9 mouse cellular contexts compared by ENCODE assay signal in the genomic region with DNA sequence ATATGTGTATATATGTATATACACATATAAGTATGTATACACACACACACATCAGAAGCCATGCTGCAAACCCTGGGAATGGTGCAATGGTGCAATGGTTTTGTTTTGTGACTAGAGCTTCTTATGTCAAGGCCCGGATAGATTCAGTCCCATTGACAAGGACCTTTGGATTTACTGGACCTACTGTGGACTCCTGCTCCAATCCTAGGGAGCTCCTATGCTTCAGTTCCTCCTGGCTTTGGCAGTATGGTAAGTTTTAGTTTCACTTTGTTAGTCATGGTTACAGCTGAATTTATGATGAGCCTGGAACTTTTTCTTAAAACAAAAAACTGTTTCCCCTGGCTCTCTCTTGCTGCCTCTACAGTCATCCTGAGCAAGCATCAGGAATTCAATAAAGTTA. TPM values are rescaled to one million over a fixed set of nuclear protein-coding genes. Genes with fewer than 3 reads are reported as not detected.
DNase-seq lines count a peak whose midpoint lies in the region; ATAC-seq and TF ChIP-seq lines count a peak whose summit lies in the region.
"Not testable (repeated sequence)": the region's sequence is repeated elsewhere in the genome, so short reads cannot be mapped to it uniquely, and the experiment has no call there.
"Had no signal": no experiment of that assay in that cellular context is flagged by ENCODE, and none has a peak within 500 bp of the region (broad histone marks: within the 10 kb centered on the region; RNA-seq: fewer than 3 reads in every experiment).

No protein-coding gene starts in this region.

- not testable (repeated sequence) for TF ChIP-seq CTCF in gastrocnemius, adult 2 months (IDR thresholded peaks at IDR 0.05)

- peak; percentile 27 for ATAC-seq in common myeloid progenitor, adult 5-6 weeks (replicated peaks; ENCODE audit: low read depth, poor library complexity, severe bottlenecking)
- ATAC-seq in megakaryocyte, adult 5-6 weeks (ENCODE audit: poor library complexity, severe bottlenecking), result peak; percentile 17; the same call in 1 of the 2 replicates
- peak; percentile 33 for ATAC-seq in megakaryocyte progenitor cell, adult 5-6 weeks (replicated peaks; ENCODE audit: poor library complexity)

- DNase-seq in 3T3-L1 (ENCODE audit: low read depth, low spot score) (peak; percentile 35), NIH3T3 (ENCODE audit: low read depth) (peak; percentile 52)
- not testable (repeated sequence) for DNase-seq in gastrocnemius, adult 2 months
- DNase-seq in heart, adult 11 months, result peak; percentile 84
- peak; percentile 22 for DNase-seq in induced T-regulatory cell, adult 2 months (ENCODE audit: low read depth)

- H3K27ac ChIP-seq in gastrocnemius, adult 2 months, result peak overlapping the region; percentile 28; the same call in 1 of the 2 replicates

- H3K4me3 ChIP-seq in gastrocnemius, adult 2 months, result peak overlapping the region; percentile 37

- intact Hi-C loops in gastrocnemius, adult 2 months (cut with DNase I), result not testable (repeated sequence)

RNA-seq across cellular contexts. Expression of gene Ifi211, which starts 35.7 kb away (rescaled TPM):
- 2.5 and 4.8 TPM in 2 replicates for total RNA-seq in common myeloid progenitor, adult 5-6 weeks (2017)
- total RNA-seq in gastrocnemius, adult 2 months (2021), result 1 to 10 TPM; 1.1 to 3.3 TPM
- total RNA-seq in megakaryocyte, adult 5-6 weeks (2015), result 165 and 182 TPM in 2 replicates
- total RNA-seq in megakaryocyte, adult 5-6 weeks (2017), result 234 and 254 TPM in 2 replicates
- total RNA-seq in megakaryocyte progenitor cell, adult 5-6 weeks (2015), result 6.8 and 13.6 TPM in 2 replicates
- 13.6 and 14.5 TPM in 2 replicates for total RNA-seq in megakaryocyte progenitor cell, adult 5-6 weeks (2017)
- total RNA-seq: G1E had no signal

Comparison
In these comparisons a context has a peak if more than half of its experiments do, and no peak if none do; other contexts are left out.
1. RNA of gene Ifi211, which starts 35.7 kb away (total RNA-seq): 165 to 254 TPM in megakaryocyte, adult 5-6 weeks; 6.8 to 14.5 TPM in megakaryocyte progenitor cell, adult 5-6 weeks, 1.1 to 3.3 TPM in gastrocnemius, adult 2 months and 2.5 to 4.8 TPM in common myeloid progenitor, adult 5-6 weeks; every median in the first group is over 10 times any median in the second.
2. Peak in every context shown above with its lines, with median percentiles within 50 percentile points of each other: ATAC-seq.